Mouse (Mus musculus) T-helper 2 cell (primary cell): Measurements from ENCODE around the gene Rsc1a1.

Source experiments
- in situ Hi-C: fragments of 300-600 bp; cut with MboI, MseI; formaldehyde crosslinking; loops from one replicate; pipeline ENCODE4 v1.15.1; 2025; ENCODE audit warnings: high pct_unique_total_duplicates

The Rsc1a1 gene

GRCm38 (mm10) chr4:141685499-141685898 is at the start of gene Rsc1a1:
Gene Rsc1a1, minus strand, starts transcription at chr4:141685599.
- in situ Hi-C loops: no loop called here

GRCm38 (mm10) chr4:141735206-141735560 is 49.8 kb upstream of the Rsc1a1 start:
- in situ Hi-C loops: loop anchor here (5.0 kb wide), 1 partner anchor 47 kb away; no protein-coding TSS in a partner anchor

- in situ Hi-C loops: loop anchor here (5.0 kb wide), 1 partner anchor 48 kb away; no protein-coding TSS in a partner anchor
Measured at GRCm38 (mm10) chr4:141734446-141735205, 49.2 kb upstream of the Rsc1a1 start.

GRCm38 (mm10) chr4:141731766-141732165 is 46.4 kb upstream of the Rsc1a1 start:
- in situ Hi-C loops: no loop called here

- in situ Hi-C loops: no loop called here
Measured at GRCm38 (mm10) chr4:141730401-141730800, 45.0 kb upstream of the Rsc1a1 start.

GRCm38 (mm10) chr4:141729266-141729665 is 43.9 kb upstream of the Rsc1a1 start:
- in situ Hi-C loops: no loop called here

GRCm38 (mm10) chr4:141725738-141726137 is 40.3 kb upstream of the Rsc1a1 start:
- in situ Hi-C loops: no loop called here

- in situ Hi-C loops: no loop called here
Measured at GRCm38 (mm10) chr4:141725277-141725676, 39.9 kb upstream of the Rsc1a1 start.

- in situ Hi-C loops: no loop called here
Measured at GRCm38 (mm10) chr4:141724594-141724993, 39.2 kb upstream of the Rsc1a1 start.

GRCm38 (mm10) chr4:141723673-141724068 is 38.3 kb upstream of the Rsc1a1 start:
- in situ Hi-C loops: no loop called here

GRCm38 (mm10) chr4:141722731-141723672 is 37.6 kb upstream of the Rsc1a1 start, which contains the start of gene Ddi2:
Gene Ddi2, minus strand, starts transcription at chr4:141723419.
- in situ Hi-C loops: no loop called here

GRCm38 (mm10) chr4:141721961-141722360 is 36.6 kb upstream of the Rsc1a1 start:
- in situ Hi-C loops: no loop called here

GRCm38 (mm10) chr4:141720761-141721523 is 35.5 kb upstream of the Rsc1a1 start:
- in situ Hi-C loops: no loop called here

GRCm38 (mm10) chr4:141719304-141719703 is 33.9 kb upstream of the Rsc1a1 start:
- in situ Hi-C loops: no loop called here

- in situ Hi-C loops: no loop called here
Measured at GRCm38 (mm10) chr4:141717633-141718032, 32.2 kb upstream of the Rsc1a1 start.

GRCm38 (mm10) chr4:141715027-141715426 is 29.6 kb upstream of the Rsc1a1 start:
- in situ Hi-C loops: no loop called here

GRCm38 (mm10) chr4:141713598-141714142 is 28.3 kb upstream of the Rsc1a1 start:
- in situ Hi-C loops: no loop called here

- in situ Hi-C loops: no loop called here
Measured at GRCm38 (mm10) chr4:141711250-141711649, 25.9 kb upstream of the Rsc1a1 start.

GRCm38 (mm10) chr4:141708971-141709370 is 23.6 kb upstream of the Rsc1a1 start:
- in situ Hi-C loops: no loop called here

GRCm38 (mm10) chr4:141708005-141708404 is 22.6 kb upstream of the Rsc1a1 start:
- in situ Hi-C loops: no loop called here

GRCm38 (mm10) chr4:141705331-141705730 is 19.9 kb upstream of the Rsc1a1 start:
- in situ Hi-C loops: no loop called here
